Mouse (Mus musculus) C2C12 (cell line): ENCODE measurements around the gene Anxa8. TPM values are rescaled to one million over a fixed set of nuclear protein-coding genes. Genes with fewer than 3 reads are reported as not detected.
A peak's percentile ranks its signal among the peaks of the same experiment; 100 is the strongest.

Experiments used
- H3K27me3 ChIP-seq: one replicate; pipeline ENCODE4 v1.6.1; 2011; ENCODE audit not compliant: control insufficient read depth, insufficient read depth, insufficient read length
- H3K36me3 ChIP-seq: one replicate; pipeline ENCODE4 v1.6.1; 2011; ENCODE audit not compliant: control insufficient read depth, insufficient read depth
- H3K4me3 ChIP-seq: one replicate; pipeline ENCODE4 v1.5.1; 2011; ENCODE audit warnings: mild to moderate bottlenecking, control low read depth; ENCODE audit not compliant: poor library complexity, insufficient read depth, severe bottlenecking
- H3K79me2 ChIP-seq: one replicate; pipeline ENCODE4 v1.6.1; 2011; ENCODE audit not compliant: control insufficient read depth, insufficient read depth
- H3K79me3 ChIP-seq: one replicate; pipeline ENCODE4 v1.6.1; 2011; ENCODE audit warnings: low read depth, control low read depth
- H3ac ChIP-seq: one replicate; pipeline ENCODE3; 2011; ENCODE audit warnings: low read depth; ENCODE audit not compliant: control insufficient read depth, insufficient read length
- CEBPB ChIP-seq: IDR thresholded peaks from one replicate; pipeline ENCODE4 v1.6.1; 2011; ENCODE audit warnings: low read depth, mild to moderate bottlenecking, control low read depth, moderate library complexity
- CTCF ChIP-seq: IDR thresholded peaks from one replicate; pipeline ENCODE4 v1.5.1; 2011; ENCODE audit not compliant: control insufficient read depth, insufficient read depth, insufficient read length
- FOSL1 ChIP-seq: IDR thresholded peaks from one replicate; pipeline ENCODE4 v1.8.0; 2011; ENCODE audit warnings: mild to moderate bottlenecking, low read length; ENCODE audit not compliant: poor library complexity, insufficient read depth, severe bottlenecking
- MAX ChIP-seq: IDR thresholded peaks from one replicate; pipeline ENCODE4 v1.6.1; 2011; ENCODE audit warnings: mild to moderate bottlenecking, control low read depth
- MYOD1 ChIP-seq: IDR thresholded peaks from one replicate; pipeline ENCODE4 v1.6.1; 2011; ENCODE audit warnings: low read depth; ENCODE audit not compliant: control insufficient read depth, insufficient read length
- MYOG ChIP-seq: IDR thresholded peaks from one replicate; pipeline ENCODE4 v1.6.1; 2011; ENCODE audit not compliant: control insufficient read depth, insufficient read length; ENCODE audit errors: extremely low read depth
- USF1 ChIP-seq: IDR thresholded peaks from one replicate; pipeline ENCODE4 v1.6.1; 2011; ENCODE audit warnings: low read depth, mild to moderate bottlenecking, control low read depth, moderate library complexity
- polyA plus RNA-seq: library from polyadenylated mRNA; unstranded; fragments of >200 nt; fragmentation: generic; extraction: Trizol; gene quantifications from one replicate; pipeline ENCODE4 v1.2.1, GENCODE M21; 2012; ENCODE audit warnings: missing spikeins

The Anxa8 gene
- polyA plus RNA-seq, 1 experiment, result 33.1 TPM

- Histone ChIP-seq H3K79me2 (no peaks in the 10 kb centered on the region), H3K79me3 (no peaks in the 10 kb centered on the region)
- TF ChIP-seq FOSL1 (peak; percentile 94), USF1 (no peak), MYOD1 (peak; percentile 23), CEBPB (no peak), CTCF (no peak), MYOG (no peak), MAX (peak; percentile 77)
Observed at GRCm38 (mm10) chr14:34142316-34142715, 56.5 kb downstream of the Anxa8 start.

DNA sequence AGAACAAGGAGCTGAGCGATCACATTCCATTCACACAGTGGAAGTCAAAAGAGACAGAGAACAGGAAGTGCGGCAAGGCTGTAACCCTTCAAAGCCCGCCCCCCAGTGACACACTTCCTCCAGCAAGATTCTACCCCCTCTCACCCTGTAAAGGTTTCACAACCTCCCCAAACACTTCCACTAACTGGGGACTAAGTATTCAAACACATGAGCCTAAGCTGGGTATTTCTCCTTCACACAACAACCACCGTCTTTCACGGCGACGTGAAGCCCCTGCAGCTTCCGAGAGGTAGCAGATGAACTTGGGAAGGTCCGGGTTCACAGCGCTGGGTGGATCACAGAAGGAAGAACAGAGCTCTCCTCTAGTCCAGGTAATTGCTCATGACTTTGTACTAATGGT, 57.1 kb downstream of the Anxa8 start:
- H3K36me3 ChIP-seq, result peaks cover 5% of the 10 kb centered on the region
- H3K4me3 ChIP-seq, result no peak overlapping the region
- TF ChIP-seq MYOD1 (no peak), FOSL1 (no peak), CEBPB (peak; percentile 68)
- no peaks in the 10 kb centered on the region for H3K27me3 ChIP-seq
- no peaks in the 10 kb centered on the region for H3K79me2 ChIP-seq
- H3ac ChIP-seq, result no peak overlapping the region
- no peaks in the 10 kb centered on the region for H3K79me3 ChIP-seq

More at GRCm38 (mm10) chr14:34142316-34142715, 56.5 kb downstream of the Anxa8 start:
- Histone ChIP-seq H3K36me3 (peaks cover 5% of the 10 kb centered on the region), H3K27me3 (no peaks in the 10 kb centered on the region), H3ac (no peak overlapping the region), H3K4me3 (no peak overlapping the region)

Other genes starting within 250 kb of the Anxa8 start
- gene Gdf10, start 162.4 kb upstream of the Anxa8 start, polyA plus RNA-seq, result not detected
- gene Gdf2, start 144.9 kb upstream of the Anxa8 start, polyA plus RNA-seq, result not detected
- gene Rbp3, start 132.0 kb upstream of the Anxa8 start, polyA plus RNA-seq, result not detected
- not detected for gene Zfp488, start 107.2 kb upstream of the Anxa8 start, polyA plus RNA-seq
- not detected for gene Gm30083, start 70.8 kb upstream of the Anxa8 start, polyA plus RNA-seq
- gene Gm5460, start 69.2 kb upstream of the Anxa8 start, polyA plus RNA-seq, result not detected
- gene Antxrl, start 33.3 kb upstream of the Anxa8 start, polyA plus RNA-seq, result 0.01 TPM
- 0.59 TPM for gene A630023A22Rik, start 16.8 kb downstream of the Anxa8 start, polyA plus RNA-seq
- gene Npy4r, start 66.5 kb downstream of the Anxa8 start, polyA plus RNA-seq, result 0.36 TPM
- gene Gprin2, start 115.7 kb downstream of the Anxa8 start, polyA plus RNA-seq, result under 0.01 TPM
- 0.01 TPM for gene Syt15, start 133.6 kb downstream of the Anxa8 start, polyA plus RNA-seq
- gene Shld2, start 224.5 kb downstream of the Anxa8 start, polyA plus RNA-seq, result 2.7 TPM
- 136 TPM for gene Glud1, start 224.7 kb downstream of the Anxa8 start, polyA plus RNA-seq